Mouse (Mus musculus): ENCODE results near the gene Tyrp1.

The Tyrp1 gene

GRCm38 (mm10) chr4:80895278-80895894 lies 61.5 kb downstream of the Tyrp1 start:
- peak; percentile 24 for DNase-seq
